Mouse (Mus musculus) liver (tissue): ENCODE measurements at regions not wholly inside any gene's neighbourhood (a gene's known extent, or its start where the extent isn't known, plus 50 kb on each side); places are given as distances from the start of the nearest gene placed in this dataset.

Source experiments
- DNase-seq: peaks from one replicate; pipeline ENCODE4 v3.0.0-alpha.2; 2020; ENCODE audit warnings: mixed read lengths

DNA sequence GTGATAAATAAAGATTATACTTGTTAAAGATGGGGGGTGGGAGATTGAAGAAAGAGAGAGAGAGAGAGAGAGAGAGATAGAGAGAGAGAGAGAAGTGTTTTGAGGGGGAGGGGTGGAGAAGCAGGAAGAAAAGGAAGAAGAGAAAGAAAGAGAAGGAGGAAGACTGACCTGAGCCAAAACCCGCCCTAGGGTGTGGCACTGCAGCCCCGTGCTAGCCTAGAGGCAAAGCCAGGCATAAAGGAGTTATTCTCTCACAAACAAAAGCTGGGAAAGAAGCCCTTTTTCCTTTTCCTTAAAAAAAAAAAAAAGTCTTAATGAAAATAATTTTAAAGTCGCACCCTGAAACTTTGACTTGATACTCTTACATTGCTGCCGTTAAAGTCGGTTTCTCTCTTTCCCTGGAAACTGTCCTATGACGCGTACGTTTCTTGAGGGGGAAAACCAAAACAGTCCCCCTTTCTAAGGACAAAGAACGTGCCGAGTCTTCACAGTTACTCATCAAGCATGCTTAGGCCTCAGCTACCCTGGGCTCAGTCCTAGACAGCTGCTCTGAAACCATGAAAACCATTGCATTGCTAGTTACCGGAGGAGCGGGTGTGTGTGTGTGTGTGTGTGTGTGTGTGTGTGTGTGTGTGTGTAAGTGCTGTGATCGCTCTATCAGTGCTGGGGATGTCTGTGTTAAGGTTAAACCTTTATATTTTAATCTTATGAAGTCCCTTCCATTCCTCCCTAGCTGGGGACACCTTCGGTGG lies 53.6 kb upstream of the Klf3 start:
- no peak for DNase-seq

DNA sequence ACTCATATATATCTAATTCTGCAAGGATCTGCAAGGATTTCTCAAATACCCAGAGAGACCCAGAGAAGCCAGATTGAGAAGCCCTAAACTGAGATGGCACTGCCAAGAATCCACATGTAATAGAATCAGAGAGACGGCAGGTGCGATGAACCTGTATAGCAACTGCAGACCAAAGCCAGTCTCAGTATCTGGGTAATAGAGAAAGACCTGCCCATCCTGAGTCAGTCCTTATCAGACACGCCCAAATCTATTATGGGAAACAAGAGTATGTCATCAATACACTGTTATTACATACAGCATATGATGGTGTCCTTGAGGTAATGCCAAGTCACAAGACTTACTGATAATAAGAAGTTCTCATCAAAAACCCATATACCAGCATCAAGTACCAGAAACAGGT lies 52.8 kb upstream of the Klf3 start:
- DNase-seq, result no peak

DNA sequence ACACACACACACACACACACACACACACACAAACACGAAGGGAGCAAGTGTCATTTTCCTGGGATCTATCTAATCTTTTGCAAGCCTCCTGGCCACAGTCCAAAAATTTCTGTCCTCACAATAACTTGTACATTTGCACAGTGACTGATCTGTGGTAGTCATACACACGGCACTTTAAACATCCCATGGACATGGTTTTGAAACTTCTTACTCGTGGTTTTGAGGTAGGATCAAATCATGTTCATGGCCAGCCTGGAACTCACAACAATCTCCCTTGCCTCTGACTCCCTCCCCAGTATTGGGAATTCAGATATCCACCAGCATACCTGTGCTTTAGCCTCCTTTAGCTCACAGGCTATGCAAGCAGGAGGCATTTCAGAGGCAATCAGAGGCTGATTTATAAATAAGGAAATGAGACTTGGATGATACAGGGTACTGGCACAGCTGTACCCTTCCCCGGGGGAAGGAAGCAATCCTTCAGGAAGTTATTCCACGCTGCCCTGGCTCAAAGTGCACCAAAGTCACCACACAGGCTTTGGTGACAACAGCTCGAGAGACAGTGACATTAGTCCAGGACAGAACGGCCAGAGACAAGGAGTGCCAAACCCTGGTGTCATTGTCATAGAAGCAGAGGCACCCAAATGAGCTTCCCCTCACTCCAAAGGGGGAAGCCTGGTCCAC lies 52.1 kb upstream of the Klf3 start:
- DNase-seq, result no peak

DNA sequence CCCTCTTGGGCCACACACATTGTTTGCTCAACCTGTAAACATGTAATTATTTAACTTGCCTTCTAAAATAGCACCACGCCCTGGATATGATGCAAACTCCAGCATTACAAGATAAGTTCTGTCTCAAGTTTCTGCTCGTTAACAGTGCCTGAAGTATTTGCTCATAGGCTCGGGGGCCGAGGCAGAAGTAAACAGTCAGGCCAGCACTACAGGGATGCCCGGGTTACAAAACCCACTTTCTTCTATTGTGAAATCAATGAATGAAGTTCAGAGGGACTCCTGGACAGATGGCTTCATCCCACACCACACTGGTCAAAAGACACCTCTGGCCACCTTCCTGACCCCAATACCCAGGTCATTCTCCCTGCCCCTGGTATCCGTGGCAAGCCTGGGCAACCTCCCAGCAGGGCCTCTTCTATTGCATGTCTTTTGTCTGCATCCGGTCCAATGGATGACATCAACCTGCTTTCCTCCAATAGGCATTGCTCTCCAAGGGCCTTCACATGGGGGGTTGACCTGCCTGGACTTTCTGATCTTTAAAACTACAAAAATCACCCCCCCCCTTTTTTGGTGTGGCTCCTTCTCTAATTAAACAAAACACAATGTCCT lies 49.9 kb upstream of the Klf3 start:
- no peak for DNase-seq
